Mouse (Mus musculus): ENCODE data around the gene Slain2. TPM values are rescaled to one million over a fixed set of nuclear protein-coding genes. Genes with fewer than 3 reads are reported as not detected.
"Not testable (repeated sequence)": the region's sequence is repeated elsewhere in the genome, so short reads cannot be mapped to it uniquely, and the experiment has no call there.

Gene Slain2
- total RNA-seq, 4 experiments from 2014 or later = 104 to 133 (median 117) TPM

DNA sequence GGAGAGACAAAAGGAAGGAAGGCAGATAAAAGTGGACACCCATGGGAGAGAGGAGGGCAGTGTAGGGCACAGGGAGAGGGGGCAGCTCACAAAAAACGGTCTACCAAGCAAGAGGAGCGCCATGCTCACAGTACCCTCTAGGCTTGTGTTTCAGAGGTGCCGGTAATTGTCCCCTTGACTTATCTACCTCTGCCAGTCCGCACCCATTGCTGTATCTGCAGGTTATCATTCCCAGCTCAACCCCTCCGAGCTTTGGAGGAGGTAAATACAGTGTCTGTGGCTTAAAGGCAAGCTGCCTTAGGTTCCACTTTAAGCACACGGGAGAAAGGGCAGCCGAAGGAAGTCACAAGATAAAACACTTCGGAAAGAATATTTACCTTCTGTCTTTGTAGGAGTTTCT, 14.8 kb upstream of the Slain2 start:
- no peak for DNase-seq (ENCODE audit: low spot score in 2 of 2)

DNA sequence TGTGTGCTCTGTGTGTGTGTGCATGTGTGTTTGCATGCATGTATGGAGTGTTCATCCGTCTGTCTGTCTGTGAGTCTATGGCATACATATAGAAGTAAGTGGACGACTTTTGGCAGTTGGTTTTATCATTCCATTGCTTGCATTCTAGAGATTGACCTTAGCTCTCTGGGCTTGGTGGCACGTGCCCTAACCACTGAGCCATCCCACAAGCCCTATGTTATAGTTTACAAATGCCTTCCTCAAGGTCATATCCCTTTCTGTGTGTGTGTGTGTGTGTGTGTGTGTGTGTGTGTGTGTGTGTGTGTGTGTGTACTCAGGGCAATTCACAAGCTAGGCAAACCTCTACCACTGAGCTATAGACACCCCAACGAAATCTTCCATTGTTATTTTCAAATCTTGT, 12.2 kb upstream of the Slain2 start:
- DNase-seq (ENCODE audit: low spot score in 2 of 2) = no peak

GRCm38 (mm10) chr5:72902312-72902711, 11.8 kb upstream of the Slain2 start:
- DNase-seq (ENCODE audit: low spot score in 2 of 2) = no peak

GRCm38 (mm10) chr5:72902876-72903516, 11.1 kb upstream of the Slain2 start:
- DNase-seq (ENCODE audit: low spot score in 2 of 2) = no peak

DNA sequence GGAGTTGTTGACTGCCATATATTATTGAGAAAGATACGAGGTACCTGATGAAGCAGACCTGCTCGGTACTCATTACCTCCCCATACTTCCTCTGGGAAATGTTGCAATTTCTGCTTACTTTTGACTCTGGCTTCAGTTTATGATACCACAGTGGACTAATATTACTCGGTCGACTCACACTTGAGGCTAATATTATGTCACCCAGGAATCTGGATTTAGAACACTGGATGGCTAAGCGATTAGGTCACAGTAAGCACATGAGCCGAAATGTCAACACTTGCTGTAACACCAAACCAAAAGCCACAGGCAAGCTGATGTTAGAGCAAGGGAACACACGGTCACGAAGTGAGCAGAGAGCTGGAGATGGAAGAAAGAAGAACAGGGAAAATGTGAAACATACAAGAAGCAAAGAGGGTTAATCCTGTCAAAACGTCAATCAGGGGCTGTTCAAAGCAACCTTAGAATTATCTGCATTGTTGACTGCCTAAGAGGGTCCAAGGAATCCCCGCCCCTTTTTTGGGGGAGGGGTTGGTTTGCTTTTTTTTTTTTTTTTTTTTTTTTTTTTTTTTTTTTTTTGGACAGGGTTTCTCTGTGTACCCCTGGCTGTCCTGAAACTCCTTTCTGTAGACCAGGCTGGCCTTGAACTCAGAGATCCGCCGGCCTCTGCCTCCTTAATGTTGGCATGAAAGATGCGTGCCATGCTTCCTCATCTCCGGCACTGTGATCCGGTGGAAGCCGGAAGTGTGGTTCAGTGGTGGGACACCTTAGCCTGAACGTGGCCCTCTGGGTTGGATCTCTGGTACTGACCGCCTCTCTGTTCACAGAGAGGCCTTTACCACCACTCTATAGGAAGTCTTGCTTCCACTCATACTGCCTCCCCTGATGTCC, 9.0 kb upstream of the Slain2 start:
- DNase-seq (ENCODE audit: low spot score in 2 of 2) = peak; percentile 18 to 28

GRCm38 (mm10) chr5:72907402-72907801, 6.7 kb upstream of the Slain2 start:
- no peak for DNase-seq (ENCODE audit: low spot score in 2 of 2)

DNA sequence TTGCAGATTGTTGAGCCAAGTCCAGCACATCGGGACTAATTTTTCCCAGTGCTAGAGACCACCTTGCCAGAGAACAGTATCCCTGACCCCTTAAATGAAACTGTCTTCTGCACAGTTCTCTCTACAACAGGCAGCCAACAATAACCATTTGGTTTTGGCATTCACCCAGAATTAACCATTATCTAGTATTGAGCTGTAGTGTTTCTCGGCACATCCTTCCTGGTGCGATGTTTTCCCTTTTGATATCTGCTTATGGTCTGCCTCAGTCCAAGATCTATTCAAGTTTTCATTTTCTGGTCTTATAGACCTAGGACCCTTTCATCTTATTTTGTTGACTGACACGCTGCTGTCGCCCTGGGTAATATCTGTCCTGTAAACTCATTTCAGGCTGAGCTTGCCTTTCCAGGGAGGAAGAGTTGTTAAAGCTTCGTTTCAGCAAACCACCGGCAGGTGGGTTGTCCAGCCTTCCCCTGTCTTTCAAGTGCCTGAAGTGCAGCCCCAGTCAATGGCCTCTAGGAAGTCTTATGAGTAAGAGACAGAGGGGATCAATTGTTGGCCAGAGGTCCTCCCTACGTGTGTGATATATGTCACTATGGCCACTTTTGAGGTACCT, 5.7 kb upstream of the Slain2 start:
- no peak for DNase-seq (ENCODE audit: low spot score in 2 of 2)

- DNase-seq (ENCODE audit: low spot score in 2 of 2) = no peak
Observed at GRCm38 (mm10) chr5:72909363-72909762, 4.7 kb upstream of the Slain2 start.

DNA sequence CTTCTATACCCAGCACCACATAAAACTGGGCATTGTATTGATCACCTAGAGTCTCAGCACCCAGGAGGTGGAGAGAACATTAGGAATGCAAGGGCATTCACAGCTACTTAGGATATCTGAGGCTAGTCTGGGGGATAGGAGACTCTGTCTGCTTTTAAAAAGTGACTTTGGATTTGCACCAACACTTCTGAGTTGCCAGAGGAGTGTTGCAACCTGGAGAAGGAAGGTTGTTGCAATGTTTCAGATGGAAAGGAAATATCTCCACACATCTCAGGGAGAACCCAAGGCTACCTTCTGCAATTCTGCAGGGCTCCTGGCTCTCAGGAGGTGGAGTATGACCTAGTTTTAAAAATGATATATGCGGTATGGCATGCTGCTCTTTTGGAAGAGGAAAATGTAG, 3.7 kb upstream of the Slain2 start:
- DNase-seq (ENCODE audit: low spot score in 2 of 2) = no peak

DNA sequence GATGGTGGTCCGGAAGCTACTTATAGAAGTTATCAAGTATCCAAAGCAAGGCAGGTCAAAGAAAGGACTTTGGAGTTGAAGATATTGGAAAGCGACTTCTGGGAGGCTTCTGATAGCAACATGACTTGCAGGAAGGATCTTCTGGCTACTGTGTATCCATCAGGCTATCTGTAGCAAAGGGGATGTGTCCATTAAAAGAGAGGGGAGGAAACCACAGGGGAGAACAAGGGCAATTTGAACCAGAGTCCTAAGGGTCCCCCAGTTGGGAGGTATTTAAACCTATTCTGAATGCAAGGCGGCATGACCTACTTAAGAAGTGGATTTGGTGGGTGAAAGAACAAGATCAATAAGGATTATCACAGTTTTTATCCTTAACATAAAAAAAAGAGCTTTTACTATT, 2.8 kb upstream of the Slain2 start:
- DNase-seq (ENCODE audit: low spot score in 2 of 2) = no peak

DNA sequence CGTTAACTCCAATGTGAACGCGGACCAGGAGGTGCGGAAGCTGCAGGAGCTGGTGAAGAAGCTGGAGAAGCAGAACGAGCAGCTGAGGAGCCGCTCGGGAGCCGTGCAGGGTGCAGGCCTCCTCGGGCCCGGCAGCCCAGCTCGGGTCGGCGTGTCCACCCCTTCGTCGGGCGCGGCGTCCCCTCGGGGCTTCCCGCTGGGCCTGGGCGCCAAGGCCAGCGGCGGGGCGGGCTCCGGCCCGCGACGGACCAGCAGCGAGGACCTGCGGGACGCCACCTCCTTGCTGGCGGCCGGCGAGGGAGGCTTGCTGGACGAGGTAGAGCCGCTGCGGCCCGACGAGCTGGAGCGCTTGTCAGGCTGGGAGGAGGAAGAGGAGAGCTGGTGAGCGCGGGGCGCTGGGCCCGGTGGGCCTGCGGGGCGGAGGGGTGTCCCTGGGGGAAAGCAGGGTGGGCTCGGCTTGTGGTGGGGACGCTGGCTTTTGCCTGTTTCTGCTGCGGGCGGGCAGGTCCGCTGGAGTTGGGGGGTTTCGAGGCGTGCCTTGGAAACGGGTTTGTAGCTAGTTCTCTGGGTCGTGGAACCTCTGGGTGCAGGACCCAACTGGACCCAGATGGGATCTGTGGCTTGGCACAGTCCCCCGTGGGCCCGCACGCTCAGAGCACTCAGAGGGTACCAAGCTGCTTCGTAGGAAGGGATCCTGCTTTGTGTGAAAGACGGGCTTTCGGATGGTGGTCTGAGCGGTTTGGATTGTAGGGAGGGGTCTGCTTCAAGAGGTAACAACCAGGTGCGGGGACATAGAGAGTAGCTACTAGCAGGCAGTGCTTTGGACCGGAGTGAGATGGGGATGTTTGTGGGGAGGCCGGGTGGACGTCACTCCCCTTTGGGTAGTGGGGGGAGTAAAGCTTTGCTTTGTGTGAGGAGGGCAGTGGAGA, 793 bp downstream of the Slain2 start:
- peak in 1 of 2 experiments; percentile 39 for DNase-seq (ENCODE audit: low spot score in 2 of 2)

DNA sequence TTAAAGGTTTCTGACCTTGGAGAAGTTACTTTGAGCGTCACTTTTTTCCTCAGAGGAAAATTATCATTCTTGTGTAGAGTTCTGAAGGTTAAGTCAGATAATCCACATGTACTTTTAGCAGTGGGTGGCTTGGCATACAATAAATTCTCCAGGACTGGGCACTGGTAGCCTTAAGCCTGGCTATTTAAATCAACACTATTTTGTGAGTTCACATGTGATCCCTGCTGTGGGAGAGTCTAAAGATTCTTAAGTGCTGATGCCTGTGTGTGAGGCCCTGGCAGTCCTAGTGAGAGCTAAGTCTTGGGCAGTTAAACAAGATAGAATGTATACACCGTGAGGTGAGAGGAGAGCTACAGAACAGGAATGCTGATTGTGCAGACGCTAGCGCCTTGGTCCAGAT, 1.9 kb downstream of the Slain2 start:
- DNase-seq (ENCODE audit: low spot score in 2 of 2) = no peak

DNA sequence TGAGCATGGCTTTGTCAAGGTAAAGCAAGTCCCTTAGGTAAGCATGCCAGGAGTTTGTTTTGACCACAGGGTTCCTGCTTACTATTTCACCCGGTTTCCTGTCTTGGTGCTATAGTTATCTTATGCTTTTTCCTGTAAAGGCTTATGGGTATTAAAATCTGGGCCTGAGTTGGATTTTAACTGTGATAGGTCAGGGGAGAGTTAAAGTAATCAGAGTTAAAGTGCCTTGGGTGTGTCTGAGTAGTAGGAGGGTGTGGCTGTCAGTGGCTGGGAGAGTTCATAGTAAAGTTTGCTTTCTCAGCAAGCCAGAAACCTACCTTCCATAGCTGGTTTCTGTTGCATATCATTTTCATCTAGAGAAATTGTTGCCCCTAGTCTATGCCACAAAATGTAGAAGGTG, 2.7 kb downstream of the Slain2 start:
- DNase-seq (ENCODE audit: low spot score in 2 of 2) = no peak

DNA sequence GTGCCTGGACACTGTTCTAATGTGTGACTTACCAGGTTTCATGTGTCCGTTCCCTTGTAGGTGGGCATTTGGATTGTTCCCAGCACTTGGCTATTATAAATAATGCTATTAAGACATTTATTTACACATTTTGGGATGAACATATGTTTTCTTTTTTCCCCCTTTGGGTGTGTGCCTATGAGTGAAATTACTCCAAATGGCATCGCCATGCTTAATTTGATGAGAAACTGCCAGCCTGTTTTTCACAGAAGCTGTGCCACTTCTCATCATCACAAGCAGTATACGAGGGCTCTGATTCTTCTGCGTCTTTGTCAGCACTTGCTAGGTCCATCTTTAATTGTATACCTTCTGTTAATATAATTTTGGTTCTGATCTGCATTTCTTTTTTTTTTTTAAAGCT, 6.3 kb downstream of the Slain2 start:
- no peak for DNase-seq (ENCODE audit: low spot score in 2 of 2)

GRCm38 (mm10) chr5:72921171-72921570, 7.1 kb downstream of the Slain2 start:
- DNase-seq (ENCODE audit: low spot score in 2 of 2) = no peak

DNA sequence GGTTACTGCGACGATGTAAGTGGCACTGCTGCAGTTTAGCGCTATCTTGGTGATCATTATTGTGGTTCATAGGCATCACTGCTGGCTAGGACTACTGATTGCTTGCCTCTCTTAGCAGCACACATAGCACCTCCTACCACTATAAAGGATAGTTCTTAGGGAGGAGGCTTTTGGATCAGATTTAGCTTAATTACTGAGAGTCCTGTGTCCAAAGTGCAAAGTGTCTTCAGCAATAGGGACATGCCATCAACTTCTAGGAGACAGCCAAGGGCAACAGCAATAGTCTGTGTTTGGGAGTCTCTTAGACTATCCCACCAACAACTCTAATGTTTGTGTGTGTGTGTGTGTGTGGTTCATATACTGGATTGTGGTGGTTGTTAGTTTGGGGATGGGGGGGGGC, 8.7 kb downstream of the Slain2 start:
- no peak for DNase-seq (ENCODE audit: low spot score in 2 of 2)

DNA sequence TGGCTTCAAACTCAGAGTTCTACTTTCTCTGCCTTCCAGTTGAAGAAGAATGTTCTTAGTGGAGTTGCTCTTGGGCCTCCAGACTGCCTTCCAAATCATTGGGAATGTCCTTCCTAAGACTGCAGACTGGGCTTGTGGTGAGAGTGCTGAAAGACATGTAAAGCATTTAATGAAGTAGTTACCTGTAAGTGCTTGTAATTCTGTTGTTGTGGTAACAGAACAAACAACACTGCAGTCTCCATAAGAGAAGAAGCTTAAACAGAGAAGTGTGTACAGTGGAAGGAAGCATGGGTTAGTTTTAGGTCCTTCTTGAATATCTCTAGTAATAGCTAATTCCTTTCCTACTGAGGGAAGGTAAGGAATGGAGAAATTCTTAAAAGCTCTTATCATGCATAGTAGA, 13.0 kb downstream of the Slain2 start:
- DNase-seq (ENCODE audit: low spot score in 2 of 2) = no peak

GRCm38 (mm10) chr5:72933026-72933675, 19.0 kb downstream of the Slain2 start:
- no peak for DNase-seq (ENCODE audit: low spot score in 2 of 2)

GRCm38 (mm10) chr5:72938421-72938820, 24.3 kb downstream of the Slain2 start:
- not testable (repeated sequence) for DNase-seq (ENCODE audit: low spot score in 2 of 2)

DNA sequence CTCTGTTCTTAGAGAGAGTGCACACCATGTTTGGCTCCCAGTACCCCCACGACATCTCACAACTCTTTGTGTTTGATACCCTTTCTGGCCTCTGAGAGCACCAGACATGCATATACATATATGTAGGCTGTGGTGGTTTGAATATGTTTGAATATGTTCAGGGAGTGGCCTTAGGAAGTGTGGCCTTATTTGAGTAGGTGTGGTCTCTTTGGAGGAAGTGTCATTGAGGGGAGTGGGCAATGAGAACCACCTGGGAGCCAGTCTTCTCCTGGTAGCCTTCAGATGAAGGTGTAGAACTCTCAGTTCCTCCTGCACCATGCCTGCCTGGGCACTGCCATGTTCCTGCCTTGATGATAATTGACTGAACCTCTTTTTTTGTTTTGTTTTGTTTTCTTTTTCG, 25.2 kb downstream of the Slain2 start:
- DNase-seq (ENCODE audit: low spot score in 2 of 2) = no peak

- DNase-seq (ENCODE audit: low spot score in 2 of 2) = no peak
Observed at GRCm38 (mm10) chr5:72940906-72941432, 26.9 kb downstream of the Slain2 start.
